Mouse (Mus musculus) olfactory bulb, adult 2 months (tissue): ENCODE measurements at regions not wholly inside any gene's neighbourhood (a gene's known extent, or its start where the extent isn't known, plus 50 kb on each side); places are given as distances from the start of the nearest gene placed in this dataset.

Experiments used
- CTCF ChIP-seq: fragments of 200-500 bp; IDR thresholded peaks from 2 replicates; pipeline ENCODE4 v1.5.1; 2012; ENCODE audit warnings: low read depth, mild to moderate bottlenecking, low read length, moderate library complexity; ENCODE audit not compliant: insufficient read depth
- POLR2A ChIP-seq: fragments of 200-500 bp; IDR thresholded peaks from 2 replicates; pipeline ENCODE4 v1.6.1; 2012; ENCODE audit warnings: mild to moderate bottlenecking, low read depth, low read length, moderate library complexity; ENCODE audit not compliant: insufficient read depth

- TF ChIP-seq CTCF (no peak), POLR2A (no peak)
Observed at GRCm38 (mm10) chr8:35188531-35188930, 577.1 kb upstream of the Gm19410 start.
